Comparison of ENCODE assay signal across 17 mouse cellular contexts in the genomic region with DNA sequence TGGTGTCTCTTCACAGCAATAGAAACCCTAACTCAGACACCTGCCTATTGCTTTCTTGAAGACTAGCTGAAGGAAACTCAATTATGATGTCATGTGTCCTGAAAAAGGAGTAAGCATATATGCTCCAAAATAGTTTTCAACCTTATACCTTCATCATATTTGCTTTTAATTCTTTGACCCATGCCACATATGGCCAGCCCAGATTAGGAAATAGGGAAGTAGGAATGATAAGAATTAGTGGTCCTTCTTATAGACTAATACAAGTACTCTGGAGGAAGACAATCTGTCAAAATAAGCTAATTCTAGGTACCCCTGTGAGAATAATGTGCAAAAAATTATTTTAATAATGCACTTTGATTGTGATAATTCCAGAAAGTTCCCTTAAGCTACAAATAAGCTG.
"Had no signal": no experiment of that assay in that cellular context is flagged by ENCODE, and none has a peak within 500 bp of the region (broad histone marks: within the 10 kb centered on the region; RNA-seq: fewer than 3 reads in every experiment).

No protein-coding gene starts in this region.

- H3K27me3 ChIP-seq: neural tube, embryonic 12.5 days; neural tube, embryonic 13.5 days; neural tube, embryonic 15.5 days; stomach, embryonic 15.5 days had no signal

- H3K4me3 ChIP-seq: neural tube, embryonic 12.5 days; neural tube, embryonic 13.5 days; neural tube, embryonic 15.5 days; stomach, embryonic 15.5 days had no signal

- H3K9ac ChIP-seq: neural tube, embryonic 12.5 days; neural tube, embryonic 13.5 days; neural tube, embryonic 15.5 days; stomach, embryonic 15.5 days had no signal

- H3K4me1 ChIP-seq: neural tube, embryonic 12.5 days; neural tube, embryonic 13.5 days; neural tube, embryonic 15.5 days; stomach, embryonic 15.5 days had no signal

- DNase-seq: retina, postnatal 1 day; right cerebral cortex, adult 18-20 months; right cerebral cortex, postnatal 14 days; right cerebral cortex, postnatal 25 days; right cerebral cortex, postnatal 4 days; spleen, adult 18-20 months; thymus, adult 18-20 months; thymus, adult 2 months; thymus, postnatal 14 days; thymus, postnatal 25 days; thymus, postnatal 36 days; thymus, postnatal 4 days had no signal

- H3K36me3 ChIP-seq: neural tube, embryonic 12.5 days; neural tube, embryonic 13.5 days; neural tube, embryonic 15.5 days; stomach, embryonic 15.5 days had no signal

- H3K4me2 ChIP-seq: neural tube, embryonic 12.5 days; neural tube, embryonic 13.5 days; neural tube, embryonic 15.5 days; stomach, embryonic 15.5 days had no signal

- H3K27ac ChIP-seq: neural tube, embryonic 12.5 days; neural tube, embryonic 13.5 days; neural tube, embryonic 15.5 days; stomach, embryonic 15.5 days; stomach, postnatal 0 days had no signal

- H3K9me3 ChIP-seq: neural tube, embryonic 12.5 days; neural tube, embryonic 13.5 days; neural tube, embryonic 15.5 days; stomach, embryonic 15.5 days had no signal
